Mouse (Mus musculus) spleen, adult 2 months (tissue): Measurements from ENCODE around the gene Ndel1. TPM values are rescaled to one million over a fixed set of nuclear protein-coding genes. Genes with fewer than 3 reads are reported as not detected.

ENCODE experiments used
- DNase-seq, 2 experiments: peaks; one replicate each; pipeline versions ENCODE4 v3.0.0 to v3.0.0-alpha.2; 2012 to 2021; ENCODE audit warnings: low spot score in 2 of 2, low read depth in 1 of 2
- H3K27ac ChIP-seq: fragments of 200-500 bp; 2 replicates; pipeline ENCODE4 v1.5.1; 2012; ENCODE audit warnings: low read length, inconsistent platforms; ENCODE audit not compliant: insufficient read depth
- H3K27me3 ChIP-seq: fragments of 200-500 bp; 2 replicates; pipeline ENCODE4 v1.6.1; 2012; ENCODE audit warnings: mild to moderate bottlenecking, moderate library complexity, low read length, inconsistent platforms; ENCODE audit not compliant: control insufficient read depth, insufficient read depth
- H3K36me3 ChIP-seq: fragments of 200-500 bp; 2 replicates; pipeline ENCODE4 v1.6.1; 2012; ENCODE audit warnings: mild to moderate bottlenecking, low read length, inconsistent platforms; ENCODE audit not compliant: control insufficient read depth, insufficient read depth
- H3K4me1 ChIP-seq: fragments of 200-500 bp; 2 replicates; pipeline ENCODE4 v1.6.1; 2011; ENCODE audit warnings: inconsistent platforms; ENCODE audit not compliant: control insufficient read depth, insufficient read depth, insufficient read length
- H3K4me3 ChIP-seq: fragments of 200-500 bp; 2 replicates; pipeline ENCODE4 v1.5.1; 2011; ENCODE audit warnings: mild to moderate bottlenecking, inconsistent platforms; ENCODE audit not compliant: insufficient read depth, insufficient read length; ENCODE audit errors: extremely low read depth
- CTCF ChIP-seq: fragments of 200-500 bp; IDR thresholded peaks from 2 replicates; pipeline ENCODE4 v1.5.1; 2011; ENCODE audit warnings: mild to moderate bottlenecking, inconsistent platforms; ENCODE audit not compliant: insufficient read depth, insufficient read length, insufficient replicate concordance; ENCODE audit errors: extremely low read depth
- POLR2A ChIP-seq: fragments of 200-500 bp; IDR thresholded peaks from 2 replicates; pipeline ENCODE4 v1.6.1; 2011; ENCODE audit warnings: low read depth, low read length, inconsistent platforms
- WGBS: fragments of 180-500 bp; shearing (Covaris S2); methylation state at CpG from one replicate; pipeline ENCODE4 v1.1.7; 2018; 5-methylcytosine and 5-hydroxymethylcytosine counted together
- polyA plus RNA-seq: library from polyadenylated mRNA; depleted of rRNA; stranded (reverse); fragments of >200 nt; gene quantifications from 2 replicates; pipeline ENCODE4 v1.2.3, GENCODE M21; 2012

Ndel1 gene
- polyA plus RNA-seq, 1 experiment = 23.0 TPM

- no peaks in the 10 kb centered on the region for H3K4me1 ChIP-seq
- no peak for DNase-seq
- H3K4me3 ChIP-seq = no peak overlapping the region
- H3K27me3 ChIP-seq = 0 out of 2 replicates have a peak, but pooled peaks cover 2% of the 10 kb centered on the region
- no peak for TF ChIP-seq CTCF
- no peak for TF ChIP-seq POLR2A
- 75% methylated on average over 12 of the region's 12 CpGs for WGBS
- no peaks in the 10 kb centered on the region for H3K36me3 ChIP-seq
- no peak overlapping the region for H3K27ac ChIP-seq
These were observed 22.3 kb upstream of the Ndel1 start for GRCm38 (mm10) chr11:68893911-68894464.

GRCm38 (mm10) chr11:68892233-68892832 is 20.7 kb upstream of the Ndel1 start:
- no peak for DNase-seq
- no peak overlapping the region for H3K27ac ChIP-seq
- no peak for TF ChIP-seq CTCF
- no peak for TF ChIP-seq POLR2A

GRCm38 (mm10) chr11:68891823-68892222 is 20.2 kb upstream of the Ndel1 start:
- Histone ChIP-seq H3K27ac (no peak overlapping the region), H3K36me3 (no peaks in the 10 kb centered on the region), H3K27me3 (no peaks in the 10 kb centered on the region), H3K4me1 (no peaks in the 10 kb centered on the region), H3K4me3 (no peak overlapping the region)
- 88% methylated on average over 5 of the region's 5 CpGs for WGBS
- DNase-seq = no peak
- TF ChIP-seq CTCF (no peak), POLR2A (no peak)

More at GRCm38 (mm10) chr11:68892233-68892832, 20.7 kb upstream of the Ndel1 start:
- Histone ChIP-seq H3K27me3 (no peaks in the 10 kb centered on the region), H3K4me3 (no peak overlapping the region), H3K4me1 (no peaks in the 10 kb centered on the region), H3K36me3 (no peaks in the 10 kb centered on the region)
- WGBS = 74% methylated on average over 15 of the region's 15 CpGs

- H3K4me1 ChIP-seq = no peaks in the 10 kb centered on the region
- H3K36me3 ChIP-seq = no peaks in the 10 kb centered on the region
- H3K27me3 ChIP-seq = no peaks in the 10 kb centered on the region
- WGBS = 7% methylated on average over 2 of the region's 2 CpGs
- H3K4me3 ChIP-seq = no peak overlapping the region
- no peak for DNase-seq
- no peak overlapping the region for H3K27ac ChIP-seq
- no peak for TF ChIP-seq CTCF
- no peak for TF ChIP-seq POLR2A
These were observed 19.0 kb upstream of the Ndel1 start for GRCm38 (mm10) chr11:68890625-68891024.

- no peak for DNase-seq
- no peak for TF ChIP-seq POLR2A
- no peak for TF ChIP-seq CTCF
- no peaks in the 10 kb centered on the region for H3K27me3 ChIP-seq
- no peaks in the 10 kb centered on the region for H3K4me1 ChIP-seq
- no peak overlapping the region for H3K27ac ChIP-seq
- no peaks in the 10 kb centered on the region for H3K36me3 ChIP-seq
- H3K4me3 ChIP-seq = no peak overlapping the region
- 67% methylated on average over 2 of the region's 2 CpGs for WGBS
These were observed 17.0 kb upstream of the Ndel1 start for GRCm38 (mm10) chr11:68888653-68889052.

GRCm38 (mm10) chr11:68888253-68888652 is 16.6 kb upstream of the Ndel1 start, which contains the start of gene Rnf222:
Gene Rnf222, plus strand, starts transcription at chr11:68888553.
- DNase-seq = no peak
- H3K27me3 ChIP-seq = no peaks in the 10 kb centered on the region
- WGBS = 61% methylated on average over 6 of the region's 6 CpGs
- TF ChIP-seq POLR2A (no peak), CTCF (no peak)
- H3K4me3 ChIP-seq = no peak within 1 kb of the TSS
- H3K27ac ChIP-seq = no peak within 1 kb of the TSS
- H3K36me3 ChIP-seq = no peaks in the 10 kb centered on the region
- no peaks in the 10 kb centered on the region for H3K4me1 ChIP-seq

GRCm38 (mm10) chr11:68886091-68886490 is 14.4 kb upstream of the Ndel1 start:
- WGBS = 82% methylated on average over 5 of the region's 5 CpGs
- no peak overlapping the region for H3K27ac ChIP-seq
- no peaks in the 10 kb centered on the region for H3K27me3 ChIP-seq
- DNase-seq = no peak
- H3K4me3 ChIP-seq = no peak overlapping the region
- no peaks in the 10 kb centered on the region for H3K4me1 ChIP-seq
- no peaks in the 10 kb centered on the region for H3K36me3 ChIP-seq
- no peak for TF ChIP-seq CTCF
- TF ChIP-seq POLR2A = no peak
